Comparison of ENCODE assay signal across 8 mouse cellular contexts in the genomic region with DNA sequence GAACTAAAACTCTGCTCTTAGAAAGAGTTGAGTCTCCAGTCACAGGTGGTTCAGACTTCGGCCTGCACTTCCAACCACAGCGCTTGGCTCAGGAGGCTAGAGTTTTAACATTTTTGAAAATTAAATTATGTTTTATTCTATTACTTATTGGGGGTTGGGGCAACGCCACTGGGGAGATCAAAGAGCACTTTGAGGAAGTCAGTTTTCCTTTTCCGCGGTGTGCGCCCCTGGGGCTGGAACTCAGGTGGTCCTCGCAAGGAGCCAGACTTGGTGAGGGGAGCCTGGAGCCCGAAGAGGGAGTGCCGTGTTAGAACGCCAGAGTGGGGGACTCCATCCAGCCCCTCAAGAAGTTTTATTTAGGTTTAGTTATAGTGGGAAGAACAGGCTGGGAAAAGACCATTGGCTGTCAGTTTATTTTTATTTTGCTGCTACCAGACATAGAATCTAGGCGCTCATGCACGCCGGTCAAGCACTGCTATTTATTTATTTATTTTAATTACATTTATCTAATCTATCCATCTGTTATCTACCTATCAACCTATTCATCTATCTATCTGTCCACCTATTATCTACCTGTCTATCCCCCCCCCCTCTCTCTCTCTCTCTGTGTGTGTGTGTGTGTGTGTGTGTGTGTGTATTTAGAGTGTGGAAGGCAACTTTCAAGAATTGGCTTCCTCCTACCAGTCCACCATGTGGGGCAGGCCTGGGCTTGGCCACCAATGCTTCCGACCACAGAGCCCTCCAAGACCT. TPM values are rescaled to one million over a fixed set of nuclear protein-coding genes. Genes with fewer than 3 reads are reported as not detected.
DNase-seq lines count a peak whose midpoint lies in the region; ATAC-seq and TF ChIP-seq lines count a peak whose summit lies in the region.

No protein-coding gene starts in this region.

- no peak for ATAC-seq in heart, embryonic 13.5 days (ENCODE audit: extremely low read depth, insufficient number of reproducible peaks, low FRiP score, low TSS enrichment)
- ATAC-seq in hindbrain, embryonic 15.5 days (ENCODE audit: low FRiP score, low read depth), result no peak
- 0 out of 2 replicates have a peak, but pooled peaks have one; percentile 3 for ATAC-seq in megakaryocyte progenitor cell, adult 5-6 weeks (replicated peaks; ENCODE audit: poor library complexity)

- peaks cover 29% of the 10 kb centered on the region for H3K4me1 ChIP-seq in heart, embryonic 13.5 days
- peaks cover 0 to 11% of the 10 kb centered on the region in 2 experiments; a peak in 1 of 4 replicates for H3K4me1 ChIP-seq in MEL (ENCODE audit: control insufficient read depth in 1 of 2, insufficient read depth in 2 of 2, low read length in 2 of 2)
- peaks cover 13% of the 10 kb centered on the region for H3K4me1 ChIP-seq in hindbrain, embryonic 15.5 days (replicated peaks)

- H3K27me3 ChIP-seq in heart, embryonic 13.5 days (replicated peaks), result no peaks in the 10 kb centered on the region
- no peaks in the 10 kb centered on the region for H3K27me3 ChIP-seq in MEL (ENCODE audit: control insufficient read depth in 1 of 2, insufficient read depth in 2 of 2, low read length in 2 of 2)
- H3K27me3 ChIP-seq in hindbrain, embryonic 15.5 days, result peaks cover 18% of the 10 kb centered on the region

- H3K27ac ChIP-seq in heart, embryonic 13.5 days (replicated peaks), result no peak overlapping the region
- peak overlapping the region; percentile 20; the same call in 1 of the 2 replicates for H3K27ac ChIP-seq in MEL (ENCODE audit: control insufficient read depth, low read depth, low read length)
- H3K27ac ChIP-seq in hindbrain, embryonic 15.5 days (replicated peaks), result no peak overlapping the region

- H3K4me3 ChIP-seq in heart, embryonic 13.5 days, result peak overlapping the region; percentile 63
- peak overlapping the region; percentile 47 to 65 for H3K4me3 ChIP-seq in MEL (ENCODE audit: control insufficient read depth in 1 of 2, insufficient read depth in 1 of 2, low read depth in 2 of 2, low read length in 2 of 2)
- H3K4me3 ChIP-seq in hindbrain, embryonic 15.5 days, result peak overlapping the region; percentile 48; the same call in 1 of the 2 replicates

- no peak for TF ChIP-seq CTCF in MEL (IDR thresholded peaks at IDR 0.05 in 2 of 3, conservative IDR thresholded peaks at IDR 0.05 in 1 of 3; ENCODE audit: control insufficient read depth in 1 of 3, insufficient read depth in 1 of 3, low read depth in 2 of 3, low read length in 3 of 3, poor library complexity in 1 of 3, severe bottlenecking in 1 of 3)

- 30% methylated on average over 14 of the region's 14 CpGs for WGBS in heart, embryonic 13.5 days
- WGBS in hindbrain, embryonic 15.5 days, result 26% methylated on average over 14 of the region's 14 CpGs

- peak overlapping the region; percentile 75 for H3K4me2 ChIP-seq in heart, embryonic 13.5 days
- H3K4me2 ChIP-seq in hindbrain, embryonic 15.5 days, result peak overlapping the region; percentile 75

- H3K9ac ChIP-seq in heart, embryonic 13.5 days, result no peak overlapping the region
- peak overlapping the region; percentile 65 for H3K9ac ChIP-seq in MEL (ENCODE audit: control insufficient read depth, low read depth, low read length, poor library complexity, severe bottlenecking)
- H3K9ac ChIP-seq in hindbrain, embryonic 15.5 days, result no peak overlapping the region

- no peak for TF ChIP-seq RAD21 in MEL (IDR thresholded peaks at IDR 0.05; ENCODE audit: low read depth, low read length)

- no peak for TF ChIP-seq EP300 in MEL (IDR thresholded peaks at IDR 0.05; ENCODE audit: low read depth in 1 of 2, low read length in 2 of 2)

- H3K79me2 ChIP-seq in MEL (ENCODE audit: control insufficient read depth, insufficient read depth, low read length, poor library complexity), result no peaks in the 10 kb centered on the region; the same call in 1 of the 2 replicates

- no peak for TF ChIP-seq POLR2A in MEL (IDR thresholded peaks at IDR 0.05; ENCODE audit: control insufficient read depth in 1 of 2, insufficient read depth in 1 of 2, low read depth in 1 of 2, low read length in 2 of 2, poor library complexity in 1 of 2)

- no peak for DNase-seq in heart, adult 18-20 months
- DNase-seq in MEL (ENCODE audit: low read depth, low spot score), result peak; percentile 40
- no peak for DNase-seq in embryo, embryonic 9.5 days (ENCODE audit: extremely low spot score)
- DNase-seq in spleen, postnatal 4 days (ENCODE audit: low spot score in 2 of 2), result no peak
- DNase-seq in embryo, embryonic 11 days, result no peak

- no peaks in the 10 kb centered on the region for H3K9me3 ChIP-seq in heart, embryonic 13.5 days
- no peaks in the 10 kb centered on the region for H3K9me3 ChIP-seq in MEL (replicated peaks; ENCODE audit: insufficient read depth, low read length)
- H3K9me3 ChIP-seq in hindbrain, embryonic 15.5 days, result no peaks in the 10 kb centered on the region

- H3K36me3 ChIP-seq in heart, embryonic 13.5 days, result no peaks in the 10 kb centered on the region
- H3K36me3 ChIP-seq in MEL (ENCODE audit: control insufficient read depth in 1 of 2, insufficient read depth in 2 of 2, low read length in 2 of 2), result peaks cover 0 to 3% of the 10 kb centered on the region in 2 experiments; a peak in 1 of 4 replicates
- H3K36me3 ChIP-seq in hindbrain, embryonic 15.5 days, result no peaks in the 10 kb centered on the region

TF ChIP-seq in MEL, 35 proteins besides CTCF, POLR2A, EP300 and RAD21 (continues in another document):
- TF ChIP-seq MAFK (IDR thresholded peaks at IDR 0.05; ENCODE audit: borderline replicate concordance, low read depth, low read length) (no peak), USF2 (IDR thresholded peaks at IDR 0.05; ENCODE audit: borderline replicate concordance in 1 of 2, insufficient read depth in 1 of 2, low read depth in 1 of 2, low read length in 2 of 2) (no peak), CHD1 (IDR thresholded peaks at IDR 0.05; ENCODE audit: low read depth, low read length) (no peak), BHLHE40 (IDR thresholded peaks at IDR 0.05; ENCODE audit: borderline replicate concordance, low read depth, low read length) (no peak), ZKSCAN1 (IDR thresholded peaks at IDR 0.05; ENCODE audit: low read depth, low read length) (no peak), KAT2A (conservative IDR thresholded peaks at IDR 0.05; ENCODE audit: low read depth, low read length) (0 out of 2 replicates have a peak, but pooled peaks have one; percentile 5), GABPA (IDR thresholded peaks at IDR 0.05; ENCODE audit: low read depth, low read length) (no peak), ZC3H11A (IDR thresholded peaks at IDR 0.05; ENCODE audit: low read depth, low read length) (no peak), RCOR1 (IDR thresholded peaks at IDR 0.05; ENCODE audit: low read depth, low read length) (no peak), USF1 (IDR thresholded peaks at IDR 0.05; ENCODE audit: low read depth, low read length) (no peak), POLR2AphosphoS2 (IDR thresholded peaks at IDR 0.05; ENCODE audit: low read length) (no peak), E2F4 (IDR thresholded peaks at IDR 0.05; ENCODE audit: borderline replicate concordance, low read depth, low read length) (peak; percentile 27; the same call in 1 of the 2 replicates), TBP (IDR thresholded peaks at IDR 0.05; ENCODE audit: low read depth, low read length) (no peak), ETS1 (IDR thresholded peaks at IDR 0.05; ENCODE audit: low read depth, low read length) (0 out of 2 replicates have a peak, but pooled peaks have one; percentile 39), UBTF (IDR thresholded peaks at IDR 0.05; ENCODE audit: borderline replicate concordance, insufficient read depth, low read depth, low read length) (no peak), TAL1 (IDR thresholded peaks at IDR 0.05; ENCODE audit: low read length) (no peak)

RNA-seq across cellular contexts. Expression of gene Elf2, which starts 19.3 kb away (rescaled TPM):
- polyA plus RNA-seq in heart, embryonic 13.5 days (2015; fragmentation: Nextera tagmentation; extraction: Ambion mirVana), result 50.7 and 57.8 TPM in 2 replicates
- 10 to 100 TPM; 54.7 to 57.0 TPM for total RNA-seq in heart, adult 18-20 months (2021)
- total RNA-seq in MEL (2012; rRNA removed), result 46.5 and 50.2 TPM in 2 replicates
- polyA plus RNA-seq in MEL (2012; ENCODE audit: insufficient read depth in 1 of 2, insufficient read length in 2 of 2, low read depth in 1 of 2, low replicate concordance in 2 of 2, missing spikeins in 1 of 2), result 10 to 100 TPM; 38.0 to 53.3 TPM
- 34.2 and 35.7 TPM in 2 replicates for polyA plus RNA-seq in hindbrain, embryonic 15.5 days (2015; fragmentation: Nextera tagmentation; extraction: Ambion mirVana)
- 40.3 and 43.1 TPM in 2 replicates for total RNA-seq in megakaryocyte progenitor cell, adult 5-6 weeks (2015)
- total RNA-seq in megakaryocyte progenitor cell, adult 5-6 weeks (2017), result 96.0 and 124 TPM in 2 replicates

RNA-seq across cellular contexts. Expression of gene Mgarp, which starts 36.8 kb away (rescaled TPM):
- polyA plus RNA-seq in heart, embryonic 13.5 days (2015; fragmentation: Nextera tagmentation; extraction: Ambion mirVana), result 11.7 and 12.2 TPM in 2 replicates
- under 1 TPM; 0.31 to 0.35 TPM for total RNA-seq in heart, adult 18-20 months (2021)
- total RNA-seq in MEL (2012; rRNA removed), result 0.65 and 2.0 TPM in 2 replicates
- 1 to 10 TPM in 1 of 2 experiments, not detected in 1; 5.2 TPM for polyA plus RNA-seq in MEL (2012; ENCODE audit: insufficient read depth in 1 of 2, insufficient read length in 2 of 2, low read depth in 1 of 2, low replicate concordance in 2 of 2, missing spikeins in 1 of 2)
- 2.0 and 2.5 TPM in 2 replicates for polyA plus RNA-seq in hindbrain, embryonic 15.5 days (2015; fragmentation: Nextera tagmentation; extraction: Ambion mirVana)
- not detected in 2 replicates for total RNA-seq in megakaryocyte progenitor cell, adult 5-6 weeks (2015)
- not detected in 2 replicates for total RNA-seq in megakaryocyte progenitor cell, adult 5-6 weeks (2017)

RNA-seq across cellular contexts. Expression of gene Ndufc1, which starts 49.1 kb away (rescaled TPM):
- 1,322 and 1,484 TPM in 2 replicates for polyA plus RNA-seq in heart, embryonic 13.5 days (2015; fragmentation: Nextera tagmentation; extraction: Ambion mirVana)
- total RNA-seq in heart, adult 18-20 months (2021), result 1,000 to 10,000 TPM; 1,753 to 1,760 TPM
- total RNA-seq in MEL (2012; rRNA removed), result 207 and 214 TPM in 2 replicates
- polyA plus RNA-seq in MEL (2012; ENCODE audit: insufficient read depth in 1 of 2, insufficient read length in 2 of 2, low read depth in 1 of 2, low replicate concordance in 2 of 2, missing spikeins in 1 of 2), result 100 to 1,000 TPM in 1 of 2 experiments, not detected in 1; 115 TPM
- polyA plus RNA-seq in hindbrain, embryonic 15.5 days (2015; fragmentation: Nextera tagmentation; extraction: Ambion mirVana), result 733 and 815 TPM in 2 replicates
- 175 and 219 TPM in 2 replicates for total RNA-seq in megakaryocyte progenitor cell, adult 5-6 weeks (2015)
- 84.9 and 94.9 TPM in 2 replicates for total RNA-seq in megakaryocyte progenitor cell, adult 5-6 weeks (2017)

RNA-seq across cellular contexts. Expression of gene Naa15, which starts 55.2 kb away (rescaled TPM):
- polyA plus RNA-seq in heart, embryonic 13.5 days (2015; fragmentation: Nextera tagmentation; extraction: Ambion mirVana), result 35.7 and 44.6 TPM in 2 replicates
- 10 to 100 TPM; 54.8 TPM for total RNA-seq in heart, adult 18-20 months (2021)
- total RNA-seq in MEL (2012; rRNA removed), result 36.6 and 43.4 TPM in 2 replicates
- polyA plus RNA-seq in MEL (2012; ENCODE audit: insufficient read depth in 1 of 2, insufficient read length in 2 of 2, low read depth in 1 of 2, low replicate concordance in 2 of 2, missing spikeins in 1 of 2), result 100 to 1,000 TPM in 1 of 2 experiments, 10 to 100 TPM in 1; 61.6 to 558 TPM
- 45.9 and 47.6 TPM in 2 replicates for polyA plus RNA-seq in hindbrain, embryonic 15.5 days (2015; fragmentation: Nextera tagmentation; extraction: Ambion mirVana)
- 126 and 131 TPM in 2 replicates for total RNA-seq in megakaryocyte progenitor cell, adult 5-6 weeks (2015)
- total RNA-seq in megakaryocyte progenitor cell, adult 5-6 weeks (2017), result 69.8 and 118 TPM in 2 replicates
